Mouse (Mus musculus) neutrophil, adult 65 days (primary cell): ENCODE measurements around the gene Cldn34b2. TPM values are rescaled to one million over a fixed set of nuclear protein-coding genes. Genes with fewer than 3 reads are reported as not detected.

ENCODE experiments used
- total RNA-seq: library from RNA; stranded (reverse); gene quantifications from 2 replicates; pipeline ENCODE4 v1.2.4, GENCODE M21; 2023

Cldn34b2 gene
- not detected in 2 replicates for total RNA-seq

GRCm38 (mm10) chrX:155128312-155128711 lies at the start of gene Cldn34b2:
Cldn34b2 (minus strand) TSS chrX:155128412.

GRCm38 (mm10) chrX:155093566-155093965 lies 34.6 kb downstream of the Cldn34b2 start, which contains the start of gene Magea2:
Magea2 (minus strand) TSS chrX:155093666.

GRCm38 (mm10) chrX:155089693-155090092 lies 38.5 kb downstream of the Cldn34b2 start, which contains the start of gene Magea1:
Magea1 (minus strand) TSS chrX:155089793.

Other genes with a start within 250 kb of the Cldn34b2 start
- gene Cldn34b1, start 238.1 kb downstream of the Cldn34b2 start, total RNA-seq: not detected in 2 replicates
- gene Magea6, start 192.4 kb downstream of the Cldn34b2 start, total RNA-seq: not detected in 2 replicates
- not detected in 2 replicates for gene Magea3, start 178.9 kb downstream of the Cldn34b2 start, total RNA-seq
- gene Magea8, start 132.6 kb downstream of the Cldn34b2 start, total RNA-seq: not detected in 2 replicates
- not detected in 2 replicates for gene Magea5, start 65.3 kb downstream of the Cldn34b2 start, total RNA-seq
- not detected in 2 replicates for gene Magea1, start 38.6 kb downstream of the Cldn34b2 start, total RNA-seq
- not detected in 2 replicates for gene Magea2, start 34.7 kb downstream of the Cldn34b2 start, total RNA-seq
- 564 and 611 TPM in 2 replicates for gene Sat1, start 88.0 kb upstream of the Cldn34b2 start, total RNA-seq
- 49.9 and 55.3 TPM in 2 replicates for gene Acot9, start 134.0 kb upstream of the Cldn34b2 start, total RNA-seq
- 18.7 and 21.3 TPM in 2 replicates for gene Prdx4, start 212.3 kb upstream of the Cldn34b2 start, total RNA-seq